Mouse (Mus musculus): ENCODE data around the gene Traf4. TPM values are rescaled to one million over a fixed set of nuclear protein-coding genes. Genes with fewer than 3 reads are reported as not detected.
A peak's percentile ranks its signal among the peaks of the same experiment; 100 is the strongest.

Gene Traf4
- polyA plus RNA-seq, 1 experiment from 2014 or later = 149 TPM

DNA sequence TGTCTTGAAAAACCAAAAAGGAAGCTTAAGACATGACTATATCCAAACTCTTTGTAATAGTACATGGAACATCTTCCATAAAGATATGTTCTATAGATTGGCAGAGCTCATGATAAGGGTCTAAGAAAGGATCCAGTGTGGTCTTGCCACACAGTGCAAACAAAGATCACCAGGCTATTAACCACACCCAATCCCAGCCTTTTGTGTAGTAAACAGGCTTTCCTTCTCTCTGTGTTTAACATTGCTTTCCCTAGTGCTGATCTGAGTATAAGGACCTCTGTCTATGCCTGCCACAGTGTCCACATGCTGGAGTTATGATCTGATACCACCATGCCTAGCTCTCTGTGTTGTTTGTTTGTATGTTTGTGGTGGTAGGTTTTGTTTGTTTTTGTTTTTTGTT, 41.6 kb downstream of the Traf4 start:
- no peak for ATAC-seq (ENCODE audit: low FRiP score)
- H3K36me3 ChIP-seq = no peaks in the 10 kb centered on the region
- H3K9ac ChIP-seq = no peak overlapping the region
- H3K9me3 ChIP-seq (replicated peaks) = no peaks in the 10 kb centered on the region
- no peak overlapping the region for H3K4me3 ChIP-seq
- no peaks in the 10 kb centered on the region for H3K27me3 ChIP-seq
- H3K4me2 ChIP-seq (replicated peaks) = no peak overlapping the region
- H3K27ac ChIP-seq = no peak overlapping the region
- H3K4me1 ChIP-seq = peaks cover 20% of the 10 kb centered on the region; the same call in 1 of the 2 replicates

DNA sequence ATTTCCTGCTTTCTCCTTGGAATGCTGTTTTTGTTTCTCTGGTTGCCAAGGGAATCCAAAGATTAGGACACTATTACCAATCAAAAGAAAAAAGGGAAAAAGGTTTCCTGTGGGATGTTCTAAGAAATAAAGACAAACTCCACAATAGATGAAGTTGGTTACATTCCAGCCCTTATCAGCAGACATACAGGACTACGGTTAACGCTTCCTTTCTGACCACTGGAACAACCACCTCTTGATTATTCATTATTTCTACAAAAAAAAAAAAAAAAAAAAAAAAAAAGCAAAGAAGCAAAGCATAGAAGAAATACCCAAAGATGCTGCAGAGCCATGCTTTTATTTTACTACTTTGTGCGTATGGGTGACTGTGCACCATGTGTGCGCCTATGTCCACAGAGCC, 42.6 kb downstream of the Traf4 start:
- no peaks in the 10 kb centered on the region for H3K36me3 ChIP-seq
- H3K4me2 ChIP-seq (replicated peaks) = no peak overlapping the region
- no peak overlapping the region for H3K9ac ChIP-seq
- ATAC-seq (ENCODE audit: low FRiP score) = no peak
- no peaks in the 10 kb centered on the region for H3K27me3 ChIP-seq
- H3K9me3 ChIP-seq (replicated peaks) = no peaks in the 10 kb centered on the region
- H3K27ac ChIP-seq = no peak overlapping the region
- H3K4me1 ChIP-seq = peaks cover 28% of the 10 kb centered on the region
- WGBS = 89% methylated on average over 4 of the region's 4 CpGs
- H3K4me3 ChIP-seq = no peak overlapping the region

DNA sequence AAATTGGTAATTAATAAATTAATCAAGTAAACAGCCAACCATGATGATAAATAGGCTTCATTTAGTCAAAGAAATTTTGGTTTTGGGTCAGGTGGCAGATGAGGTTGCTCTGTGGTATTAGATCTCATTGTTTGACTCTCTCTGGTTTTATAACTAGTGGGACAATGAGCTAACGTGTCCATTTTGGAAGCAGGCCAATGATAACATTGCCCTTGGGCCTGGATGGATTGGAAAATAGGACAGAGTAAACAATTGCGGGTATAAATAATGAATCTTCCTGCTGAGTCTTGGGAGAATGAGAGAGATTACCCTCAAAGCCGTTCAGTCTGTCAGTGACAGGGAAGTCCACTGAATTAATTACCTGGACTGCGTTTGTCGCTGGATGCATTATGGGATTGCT, 44.2 kb downstream of the Traf4 start:
- no peak for ATAC-seq (ENCODE audit: low FRiP score)
- Histone ChIP-seq H3K27ac (no peak overlapping the region), H3K9ac (no peak overlapping the region), H3K9me3 (replicated peaks) (no peaks in the 10 kb centered on the region), H3K36me3 (no peaks in the 10 kb centered on the region), H3K4me3 (no peak overlapping the region), H3K4me2 (replicated peaks) (no peak overlapping the region), H3K4me1 (peaks cover 34% of the 10 kb centered on the region), H3K27me3 (no peaks in the 10 kb centered on the region)
- WGBS = 59% methylated on average over 5 of the region's 5 CpGs

DNA sequence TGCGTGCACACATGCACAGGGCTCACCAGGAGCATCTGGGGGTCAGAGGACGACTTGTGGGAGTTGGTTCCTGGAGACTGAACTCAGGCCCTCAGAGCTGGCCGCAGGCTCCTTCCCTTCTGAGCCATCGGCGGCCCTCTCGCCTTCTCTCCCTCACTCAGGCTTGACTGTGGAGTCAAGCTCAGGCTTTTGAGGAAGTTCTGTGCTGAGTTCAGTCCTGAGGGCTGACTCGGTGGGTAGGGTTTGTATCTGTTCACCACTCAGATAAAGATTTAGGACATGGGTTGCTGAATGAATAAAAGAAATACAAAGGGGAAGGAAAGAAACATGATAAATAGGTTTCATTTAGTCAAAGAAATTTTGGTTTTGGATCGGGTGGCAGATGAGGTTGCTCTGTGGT, 45.5 kb downstream of the Traf4 start:
- Histone ChIP-seq H3K27me3 (no peaks in the 10 kb centered on the region), H3K9ac (no peak overlapping the region), H3K4me3 (no peak overlapping the region), H3K36me3 (no peaks in the 10 kb centered on the region), H3K4me1 (peaks cover 28% of the 10 kb centered on the region), H3K4me2 (replicated peaks) (no peak overlapping the region), H3K9me3 (replicated peaks) (no peaks in the 10 kb centered on the region), H3K27ac (no peak overlapping the region)
- no peak for ATAC-seq (ENCODE audit: low FRiP score)
- WGBS = 78% methylated on average over 8 of the region's 8 CpGs

DNA sequence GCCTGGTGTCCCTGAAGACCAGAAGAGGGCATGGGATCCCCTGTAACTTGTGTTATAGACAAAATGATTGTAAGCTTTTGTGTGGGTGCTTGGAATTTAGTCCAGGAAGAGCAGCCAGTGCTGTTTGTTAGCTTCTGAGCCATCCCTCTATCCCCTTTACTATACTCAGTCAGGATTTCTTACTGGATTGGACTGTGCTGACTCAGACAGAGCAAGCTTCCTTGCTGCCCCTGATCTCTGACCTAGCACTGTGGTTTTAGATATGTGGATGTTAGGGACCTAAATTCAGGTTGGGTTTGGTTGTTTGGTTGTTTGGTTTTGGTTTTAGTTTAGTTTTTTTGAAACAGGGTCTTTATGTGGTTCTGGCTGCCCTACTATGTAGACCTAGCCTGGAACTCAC, 46.9 kb downstream of the Traf4 start:
- Histone ChIP-seq H3K9ac (no peak overlapping the region), H3K4me1 (peaks cover 41% of the 10 kb centered on the region), H3K27ac (no peak overlapping the region), H3K27me3 (no peaks in the 10 kb centered on the region), H3K4me2 (replicated peaks) (no peak overlapping the region), H3K4me3 (no peak overlapping the region), H3K9me3 (replicated peaks) (no peaks in the 10 kb centered on the region), H3K36me3 (no peaks in the 10 kb centered on the region)
- no peak for ATAC-seq (ENCODE audit: low FRiP score)

- 15% methylated on average over 5 of the region's 5 CpGs for WGBS
- no peak for ATAC-seq (ENCODE audit: low FRiP score)
- peak overlapping the region; percentile 55 for H3K4me3 ChIP-seq
- H3K4me1 ChIP-seq = peaks cover 36% of the 10 kb centered on the region
- no peaks in the 10 kb centered on the region for H3K36me3 ChIP-seq
- no peaks in the 10 kb centered on the region for H3K27me3 ChIP-seq
- H3K27ac ChIP-seq = peak overlapping the region; percentile 90
- H3K9ac ChIP-seq = peak overlapping the region; percentile 63
- no peaks in the 10 kb centered on the region for H3K9me3 ChIP-seq (replicated peaks)
- H3K4me2 ChIP-seq (replicated peaks) = peak overlapping the region; percentile 55
Observed at GRCm38 (mm10) chr11:78116146-78116410, 49.3 kb downstream of the Traf4 start.

- WGBS = under 1% methylated on average over 32 of the region's 37 CpGs
- H3K9ac ChIP-seq = peak overlapping the region; percentile 78
- no peaks in the 10 kb centered on the region for H3K9me3 ChIP-seq (replicated peaks)
- H3K4me1 ChIP-seq = peaks cover 30% of the 10 kb centered on the region
- H3K36me3 ChIP-seq = no peaks in the 10 kb centered on the region
- no peaks in the 10 kb centered on the region for H3K27me3 ChIP-seq
- H3K27ac ChIP-seq = peak overlapping the region; percentile 90
- peak overlapping the region; percentile 55 for H3K4me2 ChIP-seq (replicated peaks)
- peak overlapping the region; percentile 55 for H3K4me3 ChIP-seq
- peak; percentile 99 for ATAC-seq (ENCODE audit: low FRiP score)
Observed at GRCm38 (mm10) chr11:78115367-78116145, 49.8 kb downstream of the Traf4 start.

- Histone ChIP-seq H3K27me3 (no peaks in the 10 kb centered on the region), H3K4me3 (peak overlapping the region; percentile 55), H3K9me3 (replicated peaks) (no peaks in the 10 kb centered on the region), H3K4me2 (replicated peaks) (peak overlapping the region; percentile 55), H3K36me3 (no peaks in the 10 kb centered on the region), H3K4me1 (peaks cover 30% of the 10 kb centered on the region), H3K9ac (peak overlapping the region; percentile 78), H3K27ac (peak overlapping the region; percentile 90)
- ATAC-seq (ENCODE audit: low FRiP score) = no peak
- 11% methylated on average over 19 of the region's 19 CpGs for WGBS
Observed at GRCm38 (mm10) chr11:78114676-78115366, 50.6 kb downstream of the Traf4 start.

DNA sequence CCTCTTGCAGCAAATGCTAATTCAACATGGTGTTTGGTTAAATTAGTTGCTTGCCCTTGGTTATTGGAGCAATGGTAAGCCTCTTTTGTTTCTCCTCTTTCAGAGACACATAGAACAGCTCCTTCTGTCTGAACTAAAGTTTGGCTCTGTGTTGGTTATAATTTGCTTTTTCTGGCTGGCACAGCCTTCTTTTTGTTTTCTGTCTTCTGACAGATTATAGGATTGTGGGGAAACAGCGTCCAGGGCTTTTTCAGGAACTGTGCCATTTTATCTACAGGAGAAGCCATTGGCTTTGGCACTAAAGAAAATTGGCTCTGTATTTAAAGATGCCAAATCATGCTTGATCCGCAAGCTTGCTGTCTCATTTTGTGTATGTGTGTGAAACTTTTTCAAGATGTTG, 51.8 kb downstream of the Traf4 start:
- 81% methylated on average over 2 of the region's 2 CpGs for WGBS
- peak overlapping the region; percentile 44; the same call in 1 of the 2 replicates for H3K27ac ChIP-seq

More for the DNA sequence above, 51.8 kb downstream of the Traf4 start:
- H3K9me3 ChIP-seq (replicated peaks) = no peaks in the 10 kb centered on the region
- no peak overlapping the region for H3K9ac ChIP-seq
- no peaks in the 10 kb centered on the region for H3K27me3 ChIP-seq
- H3K36me3 ChIP-seq = no peaks in the 10 kb centered on the region
- no peak for ATAC-seq (ENCODE audit: low FRiP score)
- H3K4me3 ChIP-seq = no peak overlapping the region
- no peak overlapping the region for H3K4me2 ChIP-seq (replicated peaks)
- peaks cover 29% of the 10 kb centered on the region for H3K4me1 ChIP-seq

Small RNA genes lying within 50 kb of the gene (microRNA-seq; reads per million reads assigned to microRNA genes)
- gene Mir7653 = 0.81 reads per million

Other genes with a start within 250 kb of the Traf4 start
- gene Sez6, start 234.8 kb downstream of the Traf4 start, polyA plus RNA-seq (2016; fragmentation: Nextera tagmentation; extraction: Ambion mirVana) = 47.3 and 48.7 TPM in 2 replicates
- gene Phf12, start 182.8 kb downstream of the Traf4 start, polyA plus RNA-seq (2016; fragmentation: Nextera tagmentation; extraction: Ambion mirVana) = 30.6 and 30.7 TPM in 2 replicates
- 24.2 and 24.8 TPM in 2 replicates for gene Dhrs13, start 133.3 kb downstream of the Traf4 start, polyA plus RNA-seq (2016; fragmentation: Nextera tagmentation; extraction: Ambion mirVana)
- gene Flot2, start 127.7 kb downstream of the Traf4 start, polyA plus RNA-seq (2016; fragmentation: Nextera tagmentation; extraction: Ambion mirVana) = 65.2 and 73.2 TPM in 2 replicates
- 31.5 and 31.8 TPM in 2 replicates for gene Eral1, start 85.2 kb downstream of the Traf4 start, polyA plus RNA-seq (2016; fragmentation: Nextera tagmentation; extraction: Ambion mirVana)
- 24.3 and 28.0 TPM in 2 replicates for gene Fam222b, start 70.9 kb downstream of the Traf4 start, polyA plus RNA-seq (2016; fragmentation: Nextera tagmentation; extraction: Ambion mirVana)
- gene Nek8, start 11.1 kb upstream of the Traf4 start, polyA plus RNA-seq (2016; fragmentation: Nextera tagmentation; extraction: Ambion mirVana) = 10.7 and 12.9 TPM in 2 replicates
- 9.4 and 10.2 TPM in 2 replicates for gene Tlcd1, start 11.1 kb upstream of the Traf4 start, polyA plus RNA-seq (2016; fragmentation: Nextera tagmentation; extraction: Ambion mirVana)
- 894 and 983 TPM in 2 replicates for gene Rpl23a, start 18.0 kb upstream of the Traf4 start, polyA plus RNA-seq (2016; fragmentation: Nextera tagmentation; extraction: Ambion mirVana)
- 75.2 and 81.0 TPM in 2 replicates for gene Rab34, start 22.8 kb upstream of the Traf4 start, polyA plus RNA-seq (2016; fragmentation: Nextera tagmentation; extraction: Ambion mirVana)
- 2.8 and 3.0 TPM in 2 replicates for gene Proca1, start 27.8 kb upstream of the Traf4 start, polyA plus RNA-seq (2016; fragmentation: Nextera tagmentation; extraction: Ambion mirVana)
- 55.2 and 58.0 TPM in 2 replicates for gene Sdf2, start 80.2 kb upstream of the Traf4 start, polyA plus RNA-seq (2016; fragmentation: Nextera tagmentation; extraction: Ambion mirVana)
- gene Supt6, start 80.4 kb upstream of the Traf4 start, polyA plus RNA-seq (2016; fragmentation: Nextera tagmentation; extraction: Ambion mirVana) = 39.9 and 44.1 TPM in 2 replicates
- gene 2610507B11Rik, start 96.2 kb upstream of the Traf4 start, polyA plus RNA-seq (2016; fragmentation: Nextera tagmentation; extraction: Ambion mirVana) = 80.4 and 80.7 TPM in 2 replicates
- 0.34 and 0.51 TPM in 2 replicates for gene BC030499, start 125.3 kb upstream of the Traf4 start, polyA plus RNA-seq (2016; fragmentation: Nextera tagmentation; extraction: Ambion mirVana)
- gene Spag5, start 135.9 kb upstream of the Traf4 start, polyA plus RNA-seq (2016; fragmentation: Nextera tagmentation; extraction: Ambion mirVana) = 29.4 and 35.9 TPM in 2 replicates
- gene Aldoc, start 157.4 kb upstream of the Traf4 start, polyA plus RNA-seq (2016; fragmentation: Nextera tagmentation; extraction: Ambion mirVana) = 16.8 and 20.1 TPM in 2 replicates
- 76.9 and 77.1 TPM in 2 replicates for gene Pigs, start 162.8 kb upstream of the Traf4 start, polyA plus RNA-seq (2016; fragmentation: Nextera tagmentation; extraction: Ambion mirVana)
- gene Unc119, start 177.9 kb upstream of the Traf4 start, polyA plus RNA-seq (2016; fragmentation: Nextera tagmentation; extraction: Ambion mirVana) = 86.0 and 92.7 TPM in 2 replicates
- not detected in 2 replicates for gene Foxn1, start 221.0 kb upstream of the Traf4 start, polyA plus RNA-seq (2016; fragmentation: Nextera tagmentation; extraction: Ambion mirVana)